Comparison of ENCODE assay signal across 19 mouse cellular contexts in the genomic region with DNA sequence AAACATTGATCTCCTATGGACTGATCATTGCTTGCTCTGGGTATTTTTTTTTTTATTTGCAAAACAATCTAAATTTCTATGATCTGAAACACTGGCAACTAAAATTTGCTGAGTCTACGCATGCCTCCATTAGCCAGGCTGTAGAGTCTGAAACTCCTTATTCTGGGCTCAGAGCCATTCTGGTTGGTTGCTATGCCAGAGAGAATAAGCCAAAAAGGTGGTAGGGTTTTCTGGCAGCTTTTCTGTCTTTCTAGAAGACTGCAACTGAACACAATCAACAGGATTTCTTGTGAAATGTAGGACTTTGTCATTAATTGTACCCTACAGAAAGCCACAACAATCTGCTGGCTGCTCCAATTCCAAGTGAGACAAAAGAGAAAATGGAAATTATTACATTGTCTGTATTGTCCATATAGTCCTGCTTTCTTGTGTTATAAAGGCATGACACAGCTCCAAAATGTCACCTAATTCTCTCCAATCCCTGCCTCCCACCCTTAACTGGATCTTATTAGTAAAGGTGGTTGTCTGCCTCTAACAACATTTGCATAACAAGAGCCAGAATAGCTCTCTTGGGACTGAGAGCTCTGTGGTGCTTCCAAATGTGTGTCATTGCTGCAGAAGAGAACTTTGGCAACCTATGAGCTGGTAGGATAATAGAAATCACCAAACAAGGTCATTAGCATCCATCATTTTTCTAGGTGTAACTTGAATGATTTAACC.
DNase-seq lines count a peak whose midpoint lies in the region; ATAC-seq and TF ChIP-seq lines count a peak whose summit lies in the region.
"Had no signal": no experiment of that assay in that cellular context is flagged by ENCODE, and none has a peak within 500 bp of the region (broad histone marks: within the 10 kb centered on the region; RNA-seq: fewer than 3 reads in every experiment).

No protein-coding gene starts in this region.

- peaks cover 6% of the 10 kb centered on the region; the same call in 1 of the 2 replicates for H3K4me1 ChIP-seq in forebrain, embryonic 13.5 days
- H3K4me1 ChIP-seq in forebrain, embryonic 11.5 days (replicated peaks; ENCODE audit: control insufficient read depth, insufficient read depth, low read length) = no peaks in the 10 kb centered on the region
- H3K4me1 ChIP-seq: heart, embryonic 13.5 days; hindbrain, embryonic 15.5 days; lung, embryonic 15.5 days; stomach, embryonic 15.5 days had no signal

- no peak for TF ChIP-seq CTCF in layer of hippocampus, adult 2 months (conservative IDR thresholded peaks at IDR 0.05)

- H3K27ac ChIP-seq in forebrain, embryonic 13.5 days = no peak overlapping the region
- H3K27ac ChIP-seq in forebrain, embryonic 11.5 days (ENCODE audit: low read depth, low read length) = no peak overlapping the region
- peak overlapping the region; percentile 49 for H3K27ac ChIP-seq in layer of hippocampus, adult 2 months
- H3K27ac ChIP-seq: heart, embryonic 13.5 days; hindbrain, embryonic 15.5 days; lung, embryonic 15.5 days; stomach, embryonic 15.5 days had no signal

- intact Hi-C loops in left cerebral cortex, postnatal 14 days (cut with DNase I) = no loop called here
- intact Hi-C loops in left cerebral cortex, postnatal 36 days (cut with DNase I) = no loop called here

- peak; percentile 85 for ATAC-seq in forebrain, embryonic 13.5 days
- no peak for ATAC-seq in forebrain, embryonic 11.5 days (replicated peaks; ENCODE audit: low FRiP score)
- ATAC-seq in erythroid progenitor cell, adult 5-6 weeks (replicated peaks; ENCODE audit: low FRiP score, poor library complexity, severe bottlenecking) = no peak

- H3K9ac ChIP-seq in forebrain, embryonic 13.5 days = no peak overlapping the region
- H3K9ac ChIP-seq in forebrain, embryonic 11.5 days (ENCODE audit: low read length) = no peak overlapping the region
- H3K9ac ChIP-seq: heart, embryonic 13.5 days; hindbrain, embryonic 15.5 days; lung, embryonic 15.5 days; stomach, embryonic 15.5 days had no signal

- no peaks in the 10 kb centered on the region for H3K36me3 ChIP-seq in forebrain, embryonic 13.5 days (ENCODE audit: poor library complexity, severe bottlenecking)
- no peaks in the 10 kb centered on the region for H3K36me3 ChIP-seq in forebrain, embryonic 11.5 days (ENCODE audit: control insufficient read depth, insufficient read depth, low read length)
- H3K36me3 ChIP-seq: G1E; heart, embryonic 13.5 days; hindbrain, embryonic 15.5 days; lung, embryonic 15.5 days; stomach, embryonic 15.5 days had no signal

- 58% methylated on average over 1 of the region's 1 CpGs for WGBS in forebrain, embryonic 13.5 days
- 94% methylated on average over 1 of the region's 1 CpGs for WGBS in forebrain, embryonic 11.5 days

- no peaks in the 10 kb centered on the region for H3K27me3 ChIP-seq in forebrain, embryonic 13.5 days
- H3K27me3 ChIP-seq in forebrain, embryonic 11.5 days (ENCODE audit: control insufficient read depth, insufficient read depth, low read length) = no peaks in the 10 kb centered on the region
- H3K27me3 ChIP-seq: heart, embryonic 13.5 days; hindbrain, embryonic 15.5 days; lung, embryonic 15.5 days; stomach, embryonic 15.5 days had no signal

- H3K4me3 ChIP-seq in forebrain, embryonic 13.5 days = no peak overlapping the region
- H3K4me3 ChIP-seq in forebrain, embryonic 11.5 days (ENCODE audit: low read depth, low read length) = no peak overlapping the region
- H3K4me3 ChIP-seq in layer of hippocampus, adult 2 months = no peak overlapping the region
- H3K4me3 ChIP-seq: heart, embryonic 13.5 days; hindbrain, embryonic 15.5 days; lung, embryonic 15.5 days; stomach, embryonic 15.5 days had no signal

- no peak overlapping the region for H3K4me2 ChIP-seq in forebrain, embryonic 13.5 days
- H3K4me2 ChIP-seq in forebrain, embryonic 11.5 days (ENCODE audit: low read depth, low read length, severe bottlenecking) = no peak overlapping the region
- H3K4me2 ChIP-seq: heart, embryonic 13.5 days; hindbrain, embryonic 15.5 days; liver, embryonic 11.5 days; lung, embryonic 15.5 days; stomach, embryonic 15.5 days had no signal

- DNase-seq in forebrain, embryonic 11.5 days (ENCODE audit: low spot score) = no peak
- DNase-seq in left cerebral cortex, postnatal 14 days (ENCODE audit: low spot score in 2 of 2) = peak; percentile 5
- no peak for DNase-seq in left cerebral cortex, postnatal 36 days (ENCODE audit: low spot score in 2 of 2)
- peak; percentile 9 for DNase-seq in R1 (ENCODE audit: low read depth, low spot score)
- DNase-seq in layer of hippocampus, adult 2 months (ENCODE audit: low spot score in 2 of 2) = peak in 1 of 2 experiments; percentile 26
- no peak for DNase-seq in natural killer cell, adult 2 months (ENCODE audit: low spot score in 2 of 2)
- DNase-seq: cerebellum, adult 18-20 months; kidney, adult 2 months; kidney, postnatal 25 days; spleen, adult 18-20 months; thymus, postnatal 14 days had no signal

- H3K9me3 ChIP-seq in forebrain, embryonic 13.5 days (replicated peaks) = no peaks in the 10 kb centered on the region
- no peaks in the 10 kb centered on the region for H3K9me3 ChIP-seq in forebrain, embryonic 11.5 days (ENCODE audit: control insufficient read depth, low read length)
- H3K9me3 ChIP-seq: G1E; heart, embryonic 13.5 days; hindbrain, embryonic 15.5 days; lung, embryonic 15.5 days; stomach, embryonic 15.5 days had no signal

Comparison
In these comparisons a context has a peak if more than half of its experiments do, and no peak if none do; other contexts are left out.
1. DNase-seq: peak in left cerebral cortex, postnatal 14 days (2 of 2) and R1 (single experiment); none in forebrain, embryonic 11.5 days (single experiment), left cerebral cortex, postnatal 36 days (0 of 2) and natural killer cell, adult 2 months (0 of 2).